Mouse (Mus musculus): ENCODE measurements around the gene Atg5.

The Atg5 gene

GRCm38 (mm10) chr10:44353467-44353866, 85.3 kb downstream of the Atg5 start:
- DNase-seq (ENCODE audit: low spot score in 2 of 2): no peak

GRCm38 (mm10) chr10:44354393-44354792, 86.2 kb downstream of the Atg5 start:
- no peak for DNase-seq (ENCODE audit: low spot score in 2 of 2)

- no peak for DNase-seq (ENCODE audit: low spot score in 2 of 2)
These were observed 87.1 kb downstream of the Atg5 start for GRCm38 (mm10) chr10:44355216-44355615.

- DNase-seq (ENCODE audit: low spot score in 2 of 2): no peak
These were observed 88.5 kb downstream of the Atg5 start for GRCm38 (mm10) chr10:44356625-44357024.

- DNase-seq (ENCODE audit: low spot score in 2 of 2): no peak
These were observed 89.2 kb downstream of the Atg5 start for GRCm38 (mm10) chr10:44357316-44357715.

- DNase-seq (ENCODE audit: low spot score in 2 of 2): no peak
These were observed 90.7 kb downstream of the Atg5 start for GRCm38 (mm10) chr10:44358816-44359215.

- DNase-seq (ENCODE audit: low spot score in 2 of 2): no peak
These were observed 92.5 kb downstream of the Atg5 start for GRCm38 (mm10) chr10:44360632-44361031.

GRCm38 (mm10) chr10:44362435-44362834, 94.3 kb downstream of the Atg5 start:
- no peak for DNase-seq (ENCODE audit: low spot score in 2 of 2)

- DNase-seq (ENCODE audit: low spot score in 2 of 2): no peak
These were observed 94.7 kb downstream of the Atg5 start for GRCm38 (mm10) chr10:44362846-44363245.

- no peak for DNase-seq (ENCODE audit: low spot score in 2 of 2)
These were observed 98.0 kb downstream of the Atg5 start for GRCm38 (mm10) chr10:44366186-44366585.

- no peak for DNase-seq (ENCODE audit: low spot score in 2 of 2)
These were observed 98.9 kb downstream of the Atg5 start for GRCm38 (mm10) chr10:44367043-44367442.

- no peak for DNase-seq (ENCODE audit: low spot score in 2 of 2)
These were observed 100.4 kb downstream of the Atg5 start for GRCm38 (mm10) chr10:44368596-44368995.

- no peak for DNase-seq (ENCODE audit: low spot score in 2 of 2)
These were observed 102.5 kb downstream of the Atg5 start for GRCm38 (mm10) chr10:44370666-44371065.

- no peak for DNase-seq (ENCODE audit: low spot score in 2 of 2)
These were observed 104.1 kb downstream of the Atg5 start for GRCm38 (mm10) chr10:44372210-44372609.

GRCm38 (mm10) chr10:44374678-44375077, 106.5 kb downstream of the Atg5 start:
- DNase-seq (ENCODE audit: low spot score in 2 of 2): no peak

- no peak for DNase-seq (ENCODE audit: low spot score in 2 of 2)
These were observed 107.3 kb downstream of the Atg5 start for GRCm38 (mm10) chr10:44375501-44375900.

GRCm38 (mm10) chr10:44377821-44378220, 109.7 kb downstream of the Atg5 start:
- DNase-seq (ENCODE audit: low spot score in 2 of 2): no peak

GRCm38 (mm10) chr10:44378403-44378802, 110.2 kb downstream of the Atg5 start:
- DNase-seq (ENCODE audit: low spot score in 2 of 2): no peak

- DNase-seq (ENCODE audit: low spot score in 2 of 2): peak; percentile 44 to 49
These were observed 112.5 kb downstream of the Atg5 start for GRCm38 (mm10) chr10:44380476-44381208.

- DNase-seq (ENCODE audit: low spot score in 2 of 2): peak; percentile 15 to 56
These were observed 113.2 kb downstream of the Atg5 start for GRCm38 (mm10) chr10:44381397-44381796.

- no peak for DNase-seq (ENCODE audit: low spot score in 2 of 2)
These were observed 113.8 kb downstream of the Atg5 start for GRCm38 (mm10) chr10:44381948-44382347.

GRCm38 (mm10) chr10:44383213-44383612, 115.1 kb downstream of the Atg5 start:
- DNase-seq (ENCODE audit: low spot score in 2 of 2): no peak

- DNase-seq (ENCODE audit: low spot score in 2 of 2): no peak
These were observed 117.1 kb downstream of the Atg5 start for GRCm38 (mm10) chr10:44385227-44385626.

- DNase-seq (ENCODE audit: low spot score in 2 of 2): no peak
These were observed 120.6 kb downstream of the Atg5 start for GRCm38 (mm10) chr10:44388706-44389233.
